Mouse (Mus musculus): ENCODE measurements around the gene P2rx2.

P2rx2 gene

GRCm38 (mm10) chr5:110342648-110343284 lies at the start of gene P2rx2:
Gene P2rx2, minus strand, starts transcription at chr5:110343212.
- no peak for DNase-seq (ENCODE audit: low spot score)

GRCm38 (mm10) chr5:110392727-110393126 lies 49.7 kb upstream of the P2rx2 start:
- DNase-seq (ENCODE audit: low spot score) = no peak

DNA sequence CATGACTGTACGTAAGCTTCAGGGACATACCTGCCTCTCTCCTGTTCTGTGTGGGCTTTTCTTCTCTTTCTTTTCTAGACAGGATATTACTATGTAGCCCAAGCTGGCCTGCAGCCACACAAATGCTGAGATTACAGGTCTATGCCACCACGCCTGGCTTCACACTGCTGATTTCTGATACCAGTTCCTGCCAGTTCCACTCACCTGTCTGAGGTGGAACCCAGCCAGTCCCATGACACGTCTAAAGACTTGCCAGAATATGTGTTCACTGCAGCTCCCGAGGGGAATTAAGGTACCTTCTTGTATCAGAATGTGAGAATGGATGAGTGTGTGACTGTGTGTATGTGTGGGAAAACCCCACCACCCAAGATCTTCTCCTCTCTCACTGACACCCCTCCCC lies 47.6 kb upstream of the P2rx2 start:
- DNase-seq (ENCODE audit: low spot score) = no peak

DNA sequence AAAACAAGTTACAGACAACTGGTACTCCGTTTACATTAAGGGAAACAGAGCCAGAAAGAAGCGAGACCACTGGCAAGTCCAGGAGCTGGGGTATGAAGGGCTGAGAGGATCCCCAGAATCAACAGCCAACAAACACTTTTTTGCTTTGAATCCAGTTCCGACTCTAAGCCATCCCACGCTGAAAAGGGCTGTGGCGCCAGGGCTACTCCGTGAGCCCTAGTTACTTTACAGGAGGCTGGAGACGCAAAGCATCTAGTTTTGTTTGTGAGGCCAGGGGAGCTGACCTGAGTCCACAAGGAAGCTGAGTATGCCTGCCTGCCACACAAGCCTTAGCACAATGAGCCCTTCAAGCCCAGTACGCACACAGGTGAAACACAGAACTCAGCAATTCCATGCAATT lies 44.3 kb upstream of the P2rx2 start:
- DNase-seq (ENCODE audit: low spot score) = no peak

GRCm38 (mm10) chr5:110386371-110387330 lies 43.6 kb upstream of the P2rx2 start:
- DNase-seq (ENCODE audit: low spot score) = peak; percentile 21

DNA sequence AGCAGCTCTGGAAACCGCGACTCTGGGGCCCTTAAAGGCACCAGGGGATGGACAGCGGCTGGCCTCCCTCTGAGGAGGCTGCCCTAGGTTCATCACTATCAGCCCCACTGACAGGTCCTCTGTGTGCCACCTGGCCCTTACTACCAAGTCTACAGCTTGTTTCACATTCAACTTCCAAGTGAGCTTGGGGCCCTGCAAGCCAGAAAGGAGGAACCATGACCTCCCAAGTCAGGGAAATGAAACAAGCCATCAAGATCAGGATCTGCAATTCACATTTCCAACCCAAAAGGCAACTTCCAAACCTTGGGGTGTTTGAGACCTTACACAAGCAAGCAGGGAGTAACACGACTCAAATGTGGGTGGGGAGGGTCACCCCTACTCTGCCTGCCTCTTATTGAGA lies 42.3 kb upstream of the P2rx2 start:
- DNase-seq (ENCODE audit: low spot score) = no peak

DNA sequence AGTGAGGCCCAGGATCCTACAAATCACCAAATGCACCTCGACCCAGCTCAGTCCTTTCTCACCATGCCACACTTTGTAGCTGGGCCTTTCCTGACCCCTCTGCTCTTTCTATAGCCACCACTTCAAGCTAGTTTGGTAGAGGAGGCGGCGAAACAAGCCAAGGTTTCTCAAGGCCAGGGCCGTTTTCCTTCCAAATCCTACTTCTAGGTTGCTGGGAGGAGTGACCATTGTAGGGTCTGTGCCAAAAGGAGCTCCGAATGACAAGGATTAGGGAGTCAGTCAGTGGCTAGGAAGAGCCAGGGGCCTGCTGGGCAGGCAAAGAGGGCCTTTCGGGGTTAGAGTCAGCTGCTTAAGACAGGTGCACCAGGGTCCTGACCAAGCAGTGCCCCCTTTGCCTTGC lies 41.5 kb upstream of the P2rx2 start:
- DNase-seq (ENCODE audit: low spot score) = no peak

DNA sequence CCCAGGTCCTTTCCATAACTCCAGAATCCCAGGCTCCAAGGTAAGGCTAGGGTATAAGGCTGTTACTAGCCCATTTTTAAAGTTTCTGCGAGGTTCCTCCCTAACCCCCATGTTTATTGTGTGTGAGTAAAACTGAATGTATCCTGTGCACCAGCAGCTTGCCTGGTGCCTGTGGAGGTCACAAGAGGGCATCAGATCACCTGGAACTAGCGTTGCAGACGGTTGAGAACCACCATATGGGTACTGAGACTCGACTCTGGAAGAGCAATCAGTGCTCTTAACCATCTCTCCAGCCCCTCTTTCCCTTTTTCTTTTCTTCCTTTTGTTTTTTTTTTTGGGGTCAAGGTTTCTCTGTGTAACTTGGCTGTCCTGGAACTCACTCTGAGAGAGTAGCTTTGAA lies 36.8 kb upstream of the P2rx2 start:
- no peak for DNase-seq (ENCODE audit: low spot score)

DNA sequence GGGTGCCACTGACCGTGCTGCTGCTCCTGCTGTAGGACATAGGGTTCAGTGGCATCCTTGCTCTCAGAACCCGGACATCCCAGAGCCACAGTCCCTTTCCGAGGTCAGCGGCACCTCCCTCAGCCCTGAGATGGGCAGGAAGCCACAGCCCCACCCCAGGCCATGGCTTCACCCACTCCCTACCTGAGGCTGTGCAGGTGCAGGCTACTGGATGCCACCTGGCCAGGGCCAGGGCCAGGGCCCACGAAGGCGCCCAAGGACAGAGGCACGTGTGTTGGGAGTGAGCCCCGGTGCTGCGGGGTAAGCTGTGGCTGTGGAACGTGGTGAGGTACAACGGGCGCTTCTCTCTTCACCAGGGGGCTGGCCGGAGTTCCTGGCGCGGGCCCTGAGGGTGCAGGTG lies 36.1 kb upstream of the P2rx2 start:
- DNase-seq (ENCODE audit: low spot score) = no peak

DNA sequence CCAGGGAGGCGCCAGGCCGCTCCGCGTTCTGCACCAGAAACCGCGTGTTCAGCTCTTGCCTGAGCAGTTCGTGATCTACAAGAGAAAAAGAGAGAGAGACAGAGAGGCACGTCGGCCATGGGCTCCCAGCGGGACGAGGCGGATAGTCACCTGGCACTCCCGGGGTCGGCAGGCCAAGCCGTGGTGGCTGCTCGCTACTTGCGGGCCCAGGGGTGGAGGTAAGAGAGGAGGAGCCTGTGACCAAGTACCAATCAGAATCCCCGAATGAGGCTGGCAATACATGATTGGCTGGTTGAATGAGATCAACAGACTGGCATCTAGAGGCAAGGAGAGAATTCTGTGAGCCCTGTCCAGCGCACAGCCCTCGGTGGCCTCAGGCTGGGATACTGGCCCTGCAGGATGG lies 35.2 kb upstream of the P2rx2 start:
- no peak for DNase-seq (ENCODE audit: low spot score)

DNA sequence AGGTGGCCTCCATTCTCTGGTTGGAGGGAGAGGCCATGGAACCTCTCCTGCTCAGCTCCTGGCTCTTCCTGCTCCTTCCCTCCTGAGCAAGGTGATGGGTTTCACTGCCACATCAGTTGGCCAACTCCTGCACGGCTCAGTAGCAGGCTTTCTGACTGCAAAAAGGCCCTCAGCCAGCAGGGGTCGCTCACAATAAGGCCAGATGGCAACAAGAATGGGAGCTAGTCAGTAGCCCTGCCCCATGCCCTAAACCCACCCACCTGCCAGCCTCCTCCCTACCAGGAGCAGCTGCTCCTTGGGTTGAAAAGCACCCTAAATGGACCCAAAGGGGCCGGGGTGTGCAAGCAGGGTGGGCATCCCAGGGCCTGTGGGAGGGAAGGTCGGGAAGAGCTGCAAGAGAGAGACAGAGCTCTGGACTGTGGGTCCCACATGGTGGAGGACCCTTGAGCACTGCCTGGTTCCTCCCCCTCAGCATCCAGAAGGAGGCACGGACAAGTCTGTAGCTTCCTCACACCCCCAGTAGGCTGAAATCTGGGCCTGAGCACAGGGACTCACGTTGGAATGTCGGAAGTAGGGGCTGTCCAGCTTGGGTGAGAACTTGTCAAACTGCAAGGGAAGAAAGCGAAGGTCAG lies 33.9 kb upstream of the P2rx2 start:
- peak; percentile 39 for DNase-seq (ENCODE audit: low spot score)

- DNase-seq (ENCODE audit: low spot score) = no peak
Measured at GRCm38 (mm10) chr5:110363822-110364545, 21.0 kb upstream of the P2rx2 start.

DNA sequence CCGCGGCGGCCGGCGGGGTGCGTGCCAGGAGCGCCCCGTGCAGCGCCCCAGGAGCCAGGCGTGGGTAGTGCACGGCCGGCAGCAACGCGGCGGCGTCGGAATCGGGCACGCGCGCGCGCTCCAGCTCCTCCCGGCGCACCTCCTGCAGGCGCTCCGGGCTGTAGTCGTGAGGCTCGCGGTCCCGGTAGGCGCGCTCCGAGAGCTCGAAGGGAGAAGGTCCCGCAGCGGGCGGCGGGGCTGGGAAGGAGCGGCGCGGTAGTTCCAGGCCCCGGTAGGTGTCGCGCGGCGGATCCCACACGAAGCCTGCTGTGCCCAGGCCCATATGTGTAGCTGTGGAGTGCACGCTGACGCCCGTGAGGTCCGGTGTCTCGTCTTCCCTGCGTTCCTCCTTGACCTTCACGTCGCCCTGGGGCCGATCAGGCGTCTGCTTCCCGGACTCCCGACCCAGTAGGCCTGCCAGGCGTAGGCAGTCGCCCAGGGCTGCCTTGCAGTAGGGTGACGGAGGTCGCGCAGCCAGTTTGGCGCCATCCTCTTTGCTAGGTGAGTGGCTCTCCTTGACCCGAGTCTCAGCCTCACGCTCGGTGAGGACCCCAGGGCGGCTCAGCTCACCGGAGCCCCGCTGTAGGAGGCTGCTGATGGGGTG lies 20.3 kb upstream of the P2rx2 start:
- DNase-seq (ENCODE audit: low spot score) = peak; percentile 54

DNA sequence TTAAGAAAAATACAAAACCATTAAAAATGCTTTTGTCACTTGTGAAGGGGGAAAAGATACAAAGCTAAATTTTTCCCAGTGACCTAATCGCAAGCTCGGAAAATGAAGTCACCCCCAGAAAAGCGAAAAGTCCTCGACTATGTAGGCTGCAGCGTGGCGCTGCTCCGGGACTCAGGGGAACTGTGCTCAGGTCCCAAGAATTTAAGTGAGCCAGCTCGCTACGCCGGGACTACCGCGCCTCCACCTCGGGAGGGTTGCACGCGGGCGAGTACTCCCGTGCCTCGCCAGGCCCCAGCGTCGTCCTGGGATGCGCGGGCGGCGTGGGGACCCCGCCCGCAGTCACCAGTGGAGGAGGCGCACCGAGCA lies 19.8 kb upstream of the P2rx2 start:
- no peak for DNase-seq (ENCODE audit: low spot score)

- no peak for DNase-seq (ENCODE audit: low spot score)
Measured at GRCm38 (mm10) chr5:110361465-110361864, 18.5 kb upstream of the P2rx2 start.

- DNase-seq (ENCODE audit: low spot score) = peak; percentile 61
Measured at GRCm38 (mm10) chr5:110357531-110358179, 14.6 kb upstream of the P2rx2 start.

- no peak for DNase-seq (ENCODE audit: low spot score)
Measured at GRCm38 (mm10) chr5:110354716-110355115, 11.7 kb upstream of the P2rx2 start.

GRCm38 (mm10) chr5:110347006-110347405 lies 4.0 kb upstream of the P2rx2 start:
- DNase-seq (ENCODE audit: low spot score) = no peak

DNA sequence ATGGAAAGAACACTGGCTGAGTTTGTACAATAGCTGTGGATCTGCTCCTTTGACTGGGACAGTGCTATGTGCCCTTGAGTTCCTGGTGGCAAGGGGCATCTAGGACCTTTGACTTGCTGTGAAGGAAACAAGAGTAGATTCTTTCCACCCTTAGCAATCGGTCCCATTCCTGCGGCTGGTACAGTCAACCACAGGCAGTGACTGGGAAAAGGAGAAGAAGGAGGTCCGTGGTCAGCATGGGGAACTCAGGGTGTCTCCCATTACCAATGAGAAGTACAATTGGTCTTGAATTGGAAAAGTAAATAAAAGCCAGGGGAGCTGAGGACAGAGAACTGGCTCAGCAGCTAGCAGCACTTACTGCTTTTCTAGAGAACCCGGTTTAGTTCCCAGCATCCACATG lies 2.5 kb upstream of the P2rx2 start:
- DNase-seq (ENCODE audit: low spot score) = no peak

- no peak for DNase-seq (ENCODE audit: low spot score)
Measured at GRCm38 (mm10) chr5:110344524-110344923, 1.5 kb upstream of the P2rx2 start, which contains the start of gene Lrcol1. Gene Lrcol1, plus strand, starts transcription at chr5:110344730.

GRCm38 (mm10) chr5:110338792-110339191 lies 4.2 kb downstream of the P2rx2 start:
- no peak for DNase-seq (ENCODE audit: low spot score)
